Mouse (Mus musculus): ENCODE measurements around the gene Pold1.

DNA sequence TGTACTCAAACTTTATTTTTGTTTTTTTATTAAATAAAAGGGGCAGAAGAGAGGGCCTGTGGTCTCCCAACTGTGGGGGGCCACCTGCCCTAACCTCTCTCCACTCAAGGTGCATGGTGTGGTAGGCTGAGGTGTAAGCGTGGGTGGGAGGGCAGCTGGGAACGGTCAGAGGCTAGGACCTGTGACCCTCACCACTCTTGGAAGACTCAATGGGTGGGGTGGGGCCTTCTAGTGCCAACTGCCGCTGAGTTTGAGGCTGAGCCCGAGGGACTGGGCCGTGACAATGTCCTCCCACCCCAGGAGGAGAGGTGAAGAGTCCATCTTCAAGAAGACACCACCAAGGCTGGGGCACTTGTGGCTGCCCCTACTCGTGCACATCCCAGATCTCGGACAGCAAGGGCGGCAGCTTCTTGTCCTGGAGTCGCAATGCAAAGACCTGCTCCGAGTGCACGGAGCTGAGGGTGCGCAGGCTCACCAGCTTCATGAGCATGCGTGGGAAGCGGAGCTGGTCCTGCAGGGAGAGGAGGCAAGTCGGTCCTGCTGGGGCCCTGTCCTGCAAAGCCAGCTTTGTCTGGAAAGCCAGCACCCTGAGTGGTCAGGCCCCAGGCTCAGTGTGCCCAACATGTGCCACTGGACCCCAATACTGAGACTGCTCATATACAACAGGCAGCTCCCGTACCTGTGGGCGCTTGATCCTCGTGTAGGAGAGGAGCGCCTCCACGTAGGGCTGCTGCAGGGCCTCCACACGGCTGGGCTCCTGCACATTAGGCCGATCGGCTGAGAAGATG lies 1.2 kb upstream of the Pold1 start:
- TF ChIP-seq CTCF (IDR thresholded peaks at IDR 0.05; ENCODE audit: extremely low read depth, insufficient read depth, low read length) (no peak), POLR2A (IDR thresholded peaks at IDR 0.05; ENCODE audit: extremely low read depth, insufficient read depth, low read length) (no peak)

Data from cortical plate, adult 2 months (tissue).